Mouse (Mus musculus): Measurements from ENCODE around the gene Noxa1. TPM values are rescaled to one million over a fixed set of nuclear protein-coding genes. Genes with fewer than 3 reads are reported as not detected.

Gene Noxa1
- polyA plus RNA-seq (2017; shearing (Covaris generic)), result 18.1 TPM

GRCm38 (mm10) chr2:25095109-25095850 is at the start of gene Noxa1:
TSS of gene Noxa1 (minus strand) at chr2:25095149.

GRCm38 (mm10) chr2:25080076-25080475 is 14.9 kb downstream of the Noxa1 start, which contains the start of gene Entpd8:
TSS of gene Entpd8 (plus strand) at chr2:25080304.

GRCm38 (mm10) chr2:25054221-25055067 is 40.5 kb downstream of the Noxa1 start, which contains the start of gene Nsmf:
TSS of gene Nsmf (plus strand) at chr2:25054355.

Other genes starting within 250 kb of the Noxa1 start
- 68.7 TPM for gene Ehmt1, start 175.5 kb downstream of the Noxa1 start, polyA plus RNA-seq (2017; shearing (Covaris generic))
- gene Arrdc1, start 159.9 kb downstream of the Noxa1 start, polyA plus RNA-seq (2017; shearing (Covaris generic)), result 310 TPM
- 0.67 TPM for gene Zmynd19, start 145.4 kb downstream of the Noxa1 start, polyA plus RNA-seq (2017; shearing (Covaris generic))
- 37.6 TPM for gene Dph7, start 132.7 kb downstream of the Noxa1 start, polyA plus RNA-seq (2017; shearing (Covaris generic))
- gene Mrpl41, start 120.1 kb downstream of the Noxa1 start, polyA plus RNA-seq (2017; shearing (Covaris generic)), result 100 TPM
- gene Pnpla7, start 119.1 kb downstream of the Noxa1 start, polyA plus RNA-seq (2017; shearing (Covaris generic)), result 109 TPM
- gene Nsmf, start 40.8 kb downstream of the Noxa1 start, polyA plus RNA-seq (2017; shearing (Covaris generic)), result 45.0 TPM
- gene Entpd8, start 14.8 kb downstream of the Noxa1 start, polyA plus RNA-seq (2017; shearing (Covaris generic)), result 0.73 TPM
- gene Nrarp, start 85.6 kb upstream of the Noxa1 start, polyA plus RNA-seq (2017; shearing (Covaris generic)), result 0.72 TPM
- 176 TPM for gene Tor4a, start 101.7 kb upstream of the Noxa1 start, polyA plus RNA-seq (2017; shearing (Covaris generic))
- gene Nelfb, start 116.3 kb upstream of the Noxa1 start, polyA plus RNA-seq (2017; shearing (Covaris generic)), result 202 TPM
- gene Stpg3, start 119.5 kb upstream of the Noxa1 start, polyA plus RNA-seq (2017; shearing (Covaris generic)), result not detected
- gene Fam166a, start 123.6 kb upstream of the Noxa1 start, polyA plus RNA-seq (2017; shearing (Covaris generic)), result 1.7 TPM
- gene Tubb4b, start 129.6 kb upstream of the Noxa1 start, polyA plus RNA-seq (2017; shearing (Covaris generic)), result 214 TPM
- not detected for gene Slc34a3, start 139.2 kb upstream of the Noxa1 start, polyA plus RNA-seq (2017; shearing (Covaris generic))
- not detected for gene Rnf224, start 141.6 kb upstream of the Noxa1 start, polyA plus RNA-seq (2017; shearing (Covaris generic))
- not detected for gene Rnf208, start 147.1 kb upstream of the Noxa1 start, polyA plus RNA-seq (2017; shearing (Covaris generic))
- not detected for gene Cysrt1, start 147.3 kb upstream of the Noxa1 start, polyA plus RNA-seq (2017; shearing (Covaris generic))
- 8.7 TPM for gene AL732309.1, start 151.7 kb upstream of the Noxa1 start, polyA plus RNA-seq (2017; shearing (Covaris generic))
- gene Tmem203, start 160.3 kb upstream of the Noxa1 start, polyA plus RNA-seq (2017; shearing (Covaris generic)), result 17.5 TPM
- 5.5 TPM for gene Tprn, start 167.5 kb upstream of the Noxa1 start, polyA plus RNA-seq (2017; shearing (Covaris generic))
- gene Ssna1, start 177.3 kb upstream of the Noxa1 start, polyA plus RNA-seq (2017; shearing (Covaris generic)), result 131 TPM
- gene Anapc2, start 177.3 kb upstream of the Noxa1 start, polyA plus RNA-seq (2017; shearing (Covaris generic)), result 120 TPM
- gene Tmem210, start 193.0 kb upstream of the Noxa1 start, polyA plus RNA-seq (2017; shearing (Covaris generic)), result not detected
- not detected for gene Lrrc26, start 194.8 kb upstream of the Noxa1 start, polyA plus RNA-seq (2017; shearing (Covaris generic))
- 0.10 TPM for gene Grin1, start 224.0 kb upstream of the Noxa1 start, polyA plus RNA-seq (2017; shearing (Covaris generic))
- 23.8 TPM for gene Man1b1, start 237.2 kb upstream of the Noxa1 start, polyA plus RNA-seq (2017; shearing (Covaris generic))

Data from inflammation-experienced regulatory T-cells, adult 16 weeks (primary cell).